Mouse (Mus musculus): Measurements from ENCODE around the gene Cmtm7.
A peak's percentile ranks its signal among the peaks of the same experiment; 100 is the strongest.

The Cmtm7 gene

DNA sequence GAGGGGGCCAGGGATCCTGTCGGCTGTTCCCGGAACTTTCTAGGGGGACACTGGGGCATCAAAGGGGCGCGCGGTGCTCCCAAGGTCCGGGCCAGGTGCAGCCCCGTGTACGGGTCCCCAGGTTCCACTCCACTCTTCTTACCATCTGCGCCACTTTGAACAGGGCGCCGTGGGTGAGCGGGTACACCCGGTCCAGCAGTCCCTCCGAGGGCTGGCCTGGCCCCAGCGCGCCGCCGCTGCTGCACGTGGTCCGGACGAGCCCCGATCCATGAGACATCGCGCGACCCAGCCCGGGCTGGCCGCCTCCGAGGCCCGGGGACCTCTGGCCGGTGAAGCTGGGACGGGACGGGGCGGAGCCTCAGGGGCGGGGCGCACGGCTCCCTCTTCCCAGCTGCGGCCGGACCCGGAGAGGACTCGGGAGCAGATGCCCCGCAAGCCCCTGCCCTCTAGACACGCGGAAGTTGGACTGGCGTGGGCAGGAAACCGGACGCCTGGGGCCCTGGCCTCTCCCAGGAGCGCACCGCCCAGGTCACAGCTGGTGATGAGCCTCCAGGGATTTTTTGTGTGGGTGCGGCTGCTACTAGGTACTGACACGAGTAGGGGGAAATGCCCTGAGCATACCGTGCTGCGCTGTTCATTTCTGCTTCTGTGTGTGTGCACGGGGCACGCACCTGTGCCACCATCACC is at the start of gene Cmtm7:
Gene Cmtm7 (minus strand): TSS at position 331 of the 687 bp plus-strand sequence.
- DNase-seq = peak; percentile 82

DNA sequence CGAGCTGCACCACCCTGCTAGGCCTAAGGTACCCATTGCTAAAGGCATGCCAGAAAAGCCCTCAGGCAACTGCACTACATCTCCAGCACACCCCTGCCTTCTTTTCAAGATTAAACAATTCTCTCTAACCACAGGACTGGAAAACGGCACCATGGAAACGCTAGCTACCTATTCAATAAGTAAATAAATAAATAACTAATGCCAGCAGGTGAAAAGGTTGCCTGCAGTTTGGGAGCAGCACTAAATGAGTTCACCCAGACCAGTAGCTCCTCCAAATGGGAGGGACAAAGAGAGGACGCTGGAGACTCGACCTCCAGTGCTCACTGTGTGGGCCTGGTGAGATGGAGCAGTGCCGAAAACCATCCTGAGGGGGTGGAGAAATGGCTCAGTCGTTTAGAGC is 48.7 kb upstream of the Cmtm7 start:
- no peak for DNase-seq

DNA sequence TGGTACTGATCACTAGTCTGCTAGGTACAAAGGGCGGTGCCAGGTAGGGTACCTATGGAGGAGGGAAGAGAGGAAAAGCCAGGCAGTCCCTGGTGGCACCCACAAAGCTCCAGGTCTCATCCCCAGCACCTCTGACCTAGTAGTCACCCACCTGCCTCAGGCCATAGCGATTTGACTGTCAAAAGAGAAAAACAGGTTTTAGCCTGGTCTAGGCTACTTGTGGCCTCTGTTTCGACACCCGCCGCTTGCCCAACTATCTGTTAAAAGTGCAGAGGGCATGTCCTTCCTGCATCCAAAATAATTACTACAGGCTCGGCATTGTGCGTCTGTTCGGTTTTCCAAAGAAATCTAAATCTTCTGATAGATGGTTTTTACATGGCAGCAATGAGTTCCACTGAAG is 48.0 kb upstream of the Cmtm7 start:
- DNase-seq = no peak

DNA sequence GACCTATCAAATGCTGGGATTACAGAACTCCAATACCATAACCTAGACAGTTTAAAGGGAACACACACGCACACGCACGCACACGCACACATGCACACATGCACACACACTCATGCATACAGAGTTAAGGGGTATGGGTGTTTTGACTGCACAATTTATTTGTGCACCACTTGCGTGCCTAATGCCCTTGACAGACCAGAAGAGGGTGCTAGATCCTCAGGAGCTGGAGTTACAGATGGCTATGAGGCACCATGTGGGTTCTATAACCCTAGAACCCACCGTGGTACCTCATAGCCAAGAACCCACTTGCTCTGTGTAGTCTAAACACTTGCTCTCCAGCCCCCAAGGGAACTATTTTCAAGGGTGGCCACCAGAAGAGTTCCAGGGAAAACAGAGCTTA is 46.7 kb upstream of the Cmtm7 start:
- DNase-seq = no peak

DNA sequence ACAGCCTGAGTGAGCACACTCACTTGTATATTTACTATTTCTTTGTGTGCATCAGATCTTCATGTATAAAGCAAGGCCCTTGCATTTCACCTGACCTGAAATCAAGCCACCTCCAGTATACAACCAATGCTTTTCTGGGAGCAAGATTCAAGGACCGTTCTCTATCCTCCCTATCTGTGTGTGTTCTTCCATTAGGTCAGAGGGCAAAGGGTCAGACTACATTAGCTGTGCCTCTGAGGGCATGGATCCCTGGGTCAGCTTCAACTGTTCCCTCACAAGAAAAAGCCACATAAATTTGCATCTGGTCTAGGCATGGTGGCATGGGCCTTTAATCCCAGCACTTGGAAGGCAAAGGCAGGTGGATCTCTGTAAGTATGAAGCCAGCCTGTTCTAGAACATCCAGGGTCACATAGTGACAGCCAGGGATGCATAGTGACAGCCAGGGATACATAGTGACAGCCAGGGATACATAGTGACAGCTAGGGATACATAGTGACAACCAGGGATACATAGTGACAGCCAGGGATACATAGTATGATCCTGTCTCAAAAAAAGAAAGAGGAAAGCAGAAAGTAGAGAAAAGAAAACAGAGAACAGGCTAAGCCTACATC is 45.7 kb upstream of the Cmtm7 start:
- DNase-seq = no peak

DNA sequence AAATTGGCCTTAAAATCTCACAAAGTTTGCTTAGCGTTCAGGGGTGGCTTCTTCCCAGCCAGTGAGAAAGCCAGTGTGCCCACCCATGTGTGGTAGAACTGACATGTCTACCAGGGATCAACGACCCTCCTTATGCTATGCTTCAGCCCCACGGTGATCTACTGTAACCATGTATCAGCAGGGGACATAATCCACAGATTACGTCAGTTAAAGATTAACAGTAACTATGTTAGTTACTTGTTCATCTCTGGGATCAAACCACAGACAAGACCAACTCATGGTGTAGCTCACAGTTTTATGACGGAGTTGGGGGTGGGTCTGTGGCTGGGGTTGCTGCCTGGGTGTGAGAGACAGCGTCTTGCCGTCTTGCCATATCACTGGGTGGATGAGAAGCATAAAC is 42.5 kb upstream of the Cmtm7 start:
- no peak for DNase-seq

DNA sequence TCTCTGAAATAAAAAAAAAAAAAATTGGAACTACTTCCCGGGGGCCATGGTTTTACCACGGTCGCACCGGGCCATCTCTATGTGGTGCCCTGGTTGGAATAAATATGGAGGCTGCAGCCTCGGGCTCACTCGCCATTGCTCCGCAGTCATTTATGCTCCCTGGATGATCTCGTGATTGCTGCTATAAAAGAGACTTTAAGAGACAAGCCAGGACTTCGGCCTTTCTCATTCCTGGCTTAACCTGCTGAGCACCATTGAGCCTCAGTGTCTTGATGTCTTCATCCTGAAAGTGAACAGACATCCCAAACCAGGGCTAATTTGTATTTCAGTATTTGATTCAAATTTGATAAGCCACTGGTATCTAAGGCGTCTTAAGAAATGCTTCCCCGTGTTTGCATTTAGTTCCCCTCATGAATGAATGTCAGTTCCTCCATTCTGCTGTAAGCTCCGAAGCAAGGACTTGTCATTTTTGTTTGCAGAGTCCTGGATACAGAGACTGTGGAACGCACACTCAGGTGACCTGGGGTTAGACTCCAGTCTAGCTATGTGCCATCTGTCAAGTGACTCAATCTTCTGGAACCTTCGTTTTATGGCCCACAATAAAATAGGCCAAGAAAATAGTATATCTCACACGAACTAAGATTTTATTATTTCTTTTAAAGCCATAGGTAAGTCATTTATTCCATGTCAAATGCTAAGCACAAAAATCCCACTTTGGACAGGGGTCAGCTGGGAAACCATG is 40.1 kb upstream of the Cmtm7 start:
- no peak for DNase-seq

DNA sequence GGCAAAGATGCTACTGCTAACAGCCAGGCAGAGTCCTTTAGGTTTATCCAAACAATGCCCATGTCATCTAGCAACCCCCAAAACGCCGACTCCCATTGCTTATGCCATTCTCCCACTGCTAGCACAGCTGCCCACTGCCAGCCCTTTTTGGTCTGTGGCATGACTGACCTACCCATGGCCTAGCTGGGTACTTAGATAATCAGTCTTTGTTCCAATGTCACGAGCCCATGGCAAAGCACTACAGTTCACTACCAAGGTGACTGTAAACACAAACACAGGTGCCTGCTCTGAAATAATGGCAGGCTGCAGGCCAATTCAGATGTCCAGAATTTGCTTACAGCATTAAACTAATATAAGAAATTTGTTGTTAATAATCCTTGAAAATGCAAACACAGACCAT is 37.3 kb upstream of the Cmtm7 start:
- DNase-seq = no peak

DNA sequence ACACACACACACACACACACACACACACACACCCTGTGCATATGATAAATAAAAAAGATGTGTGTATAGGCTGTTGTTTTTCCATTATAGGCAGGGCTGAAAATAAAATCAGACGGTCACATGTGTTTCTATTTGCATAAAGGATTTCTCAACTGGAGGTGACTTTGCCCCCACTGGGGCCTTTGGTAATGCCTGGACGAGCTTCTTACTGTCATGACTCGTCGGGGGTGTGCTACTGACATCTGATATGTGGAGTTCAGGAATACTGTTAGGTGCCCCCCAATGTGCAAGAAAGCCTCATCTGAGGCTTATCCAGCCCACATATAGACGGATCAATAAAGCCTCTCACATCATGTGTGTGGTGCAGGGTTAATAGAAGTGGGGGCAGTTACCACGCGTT is 35.4 kb upstream of the Cmtm7 start:
- DNase-seq = no peak

DNA sequence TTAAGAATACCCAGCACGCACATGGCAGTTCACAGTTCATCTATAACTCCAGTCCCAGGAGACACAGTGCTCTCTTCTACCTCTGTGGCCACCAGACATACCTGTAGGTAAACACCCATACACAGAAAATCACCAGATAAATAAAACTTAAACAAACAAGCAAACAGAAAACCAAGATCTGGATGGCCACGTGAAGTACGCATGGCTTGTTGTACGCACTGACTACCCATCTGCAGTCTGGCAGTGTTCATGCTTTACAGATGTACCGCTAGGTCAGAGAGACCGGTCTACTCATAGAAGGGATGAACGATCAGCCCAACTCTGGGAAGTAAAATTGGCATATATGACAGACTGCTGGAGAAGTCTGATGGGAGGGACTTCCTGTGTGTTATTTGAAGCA is 34.5 kb upstream of the Cmtm7 start:
- DNase-seq = no peak

DNA sequence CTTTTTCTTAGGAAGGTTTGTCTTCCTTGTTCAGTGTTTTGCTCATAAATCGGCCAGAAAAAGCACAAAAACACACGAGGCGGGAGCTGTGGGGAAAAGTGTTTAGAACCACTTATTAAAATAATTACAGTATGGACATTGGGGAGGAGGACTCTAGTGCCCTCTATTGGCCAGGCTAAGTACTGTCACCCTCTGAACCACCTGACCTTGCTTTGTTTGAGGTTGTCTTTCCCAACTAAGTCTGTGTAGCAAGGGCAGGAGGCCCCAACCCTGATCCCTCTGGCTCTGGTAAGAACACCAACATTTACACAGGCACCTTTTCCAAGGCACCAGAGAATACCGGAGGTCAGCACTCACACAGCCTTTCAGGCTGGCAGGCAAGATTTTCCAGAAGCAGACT is 33.7 kb upstream of the Cmtm7 start:
- peak; percentile 56 for DNase-seq

DNA sequence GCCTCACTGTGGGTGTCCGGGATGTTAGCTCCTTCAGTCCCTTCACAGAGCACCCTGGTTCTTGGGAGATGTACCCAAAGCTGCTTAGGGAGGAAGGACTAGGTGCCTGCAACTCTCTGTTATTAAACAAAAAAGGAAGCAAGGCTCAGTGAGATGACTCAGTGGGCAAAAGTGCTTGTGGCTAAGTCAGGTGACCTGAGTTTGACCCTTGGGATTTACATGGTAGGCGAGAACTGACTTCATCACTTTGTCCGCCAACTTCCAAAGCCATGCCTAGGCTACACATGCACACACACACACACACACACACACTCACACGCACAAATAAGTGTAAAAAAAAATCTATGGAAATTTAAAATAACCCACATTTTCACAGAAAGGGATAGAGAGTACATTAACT is 30.3 kb upstream of the Cmtm7 start:
- no peak for DNase-seq

DNA sequence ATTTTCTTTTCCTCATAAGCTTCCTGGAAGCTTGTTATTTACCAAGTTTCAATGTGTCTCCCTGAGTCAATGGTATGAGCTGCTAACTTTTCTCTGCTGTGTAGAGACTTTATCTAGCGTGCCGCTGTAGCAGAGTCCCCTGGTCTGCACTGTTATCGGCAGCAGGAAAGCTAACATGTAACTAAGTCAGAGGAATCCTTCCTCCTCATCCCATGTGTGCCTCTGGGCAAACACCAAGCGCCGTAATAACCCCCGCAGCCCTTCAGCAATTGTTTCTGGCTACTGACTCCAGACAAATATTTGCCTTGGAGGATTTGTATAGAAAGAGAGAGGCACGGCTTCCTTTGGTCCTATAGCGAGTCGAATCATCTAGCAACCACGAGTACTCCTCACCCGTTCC is 29.2 kb upstream of the Cmtm7 start:
- no peak for DNase-seq

DNA sequence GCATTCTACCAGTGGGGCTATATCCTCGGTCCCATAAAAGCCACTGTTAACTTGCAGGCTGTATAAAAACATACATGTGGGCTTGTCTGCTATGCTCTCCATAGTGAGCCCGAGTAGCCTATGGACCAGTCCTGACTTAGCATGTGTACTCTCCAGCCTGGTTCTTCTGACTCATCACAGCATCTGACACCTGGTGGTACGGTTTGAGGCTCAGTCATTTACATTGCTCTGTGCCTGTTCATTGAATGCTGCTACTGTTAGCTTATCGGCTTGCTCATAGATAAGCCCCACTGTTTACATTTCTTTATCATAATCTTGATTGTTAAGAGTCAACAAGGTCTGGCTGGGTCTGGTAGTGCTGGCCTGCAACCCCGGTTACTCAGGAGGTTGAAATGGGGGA is 27.0 kb upstream of the Cmtm7 start:
- DNase-seq = no peak

DNA sequence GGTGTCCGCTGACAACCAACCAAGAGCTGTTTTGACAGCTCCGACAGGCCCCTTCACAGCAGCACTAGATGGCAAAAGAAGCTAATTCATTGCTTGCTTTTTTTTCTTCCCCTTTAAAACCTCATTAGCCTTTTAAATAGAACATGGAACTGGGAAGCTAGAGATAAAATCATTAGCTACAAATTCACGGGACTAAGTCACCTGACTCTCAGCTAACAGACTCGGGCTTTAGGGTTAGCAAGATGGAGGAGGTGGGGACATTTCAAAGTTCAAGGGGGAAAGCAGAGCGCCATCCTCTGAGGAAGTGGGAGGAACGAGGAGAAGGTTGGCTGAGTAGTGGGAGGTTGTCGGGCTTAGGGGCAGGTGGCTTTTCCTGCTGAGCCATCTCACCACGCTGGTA is 25.6 kb upstream of the Cmtm7 start:
- no peak for DNase-seq

DNA sequence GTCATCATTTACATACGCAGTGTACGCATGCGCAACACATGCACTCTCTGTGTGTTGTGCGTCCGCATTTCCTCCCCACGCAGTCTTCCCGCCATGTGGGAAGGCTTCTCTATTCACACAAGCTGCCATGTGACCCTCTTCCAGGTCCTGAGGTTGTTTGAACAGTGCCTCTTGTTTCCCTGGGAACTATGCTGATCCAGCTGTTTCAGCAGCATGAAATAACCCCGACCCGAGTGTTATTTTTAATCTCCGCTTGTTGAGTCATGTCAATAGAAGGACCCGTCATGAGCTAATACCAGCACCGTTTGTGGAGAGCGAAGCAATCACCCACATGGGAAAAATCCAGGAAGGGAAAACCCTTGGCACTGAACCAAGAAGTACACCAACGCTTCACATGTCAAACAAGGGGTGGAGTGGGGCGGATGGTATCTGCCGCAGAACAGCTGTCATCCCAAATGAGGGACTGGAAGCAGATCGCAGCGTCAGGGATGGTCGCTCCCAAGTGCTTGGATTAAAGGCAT is 23.6 kb upstream of the Cmtm7 start:
- DNase-seq = no peak

DNA sequence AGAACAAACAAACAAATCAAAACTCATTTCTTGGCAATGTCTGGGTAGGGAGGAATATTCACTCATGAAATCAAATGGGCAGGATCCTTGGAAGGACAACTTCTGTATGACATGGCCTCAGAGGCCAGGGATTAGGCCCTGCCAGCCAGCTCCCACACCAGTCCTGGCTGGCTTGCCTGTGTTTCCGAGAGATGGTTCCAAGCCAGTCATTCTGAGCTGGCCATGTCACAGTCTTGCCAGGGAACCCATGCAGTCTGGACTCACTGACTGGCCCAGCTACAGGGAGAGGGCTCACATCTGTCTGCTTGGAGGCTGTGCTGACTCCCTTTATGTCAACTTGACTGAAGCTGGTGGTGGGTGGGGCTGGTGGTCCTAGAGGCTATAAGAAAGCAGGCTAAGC is 20.5 kb upstream of the Cmtm7 start:
- no peak for DNase-seq

DNA sequence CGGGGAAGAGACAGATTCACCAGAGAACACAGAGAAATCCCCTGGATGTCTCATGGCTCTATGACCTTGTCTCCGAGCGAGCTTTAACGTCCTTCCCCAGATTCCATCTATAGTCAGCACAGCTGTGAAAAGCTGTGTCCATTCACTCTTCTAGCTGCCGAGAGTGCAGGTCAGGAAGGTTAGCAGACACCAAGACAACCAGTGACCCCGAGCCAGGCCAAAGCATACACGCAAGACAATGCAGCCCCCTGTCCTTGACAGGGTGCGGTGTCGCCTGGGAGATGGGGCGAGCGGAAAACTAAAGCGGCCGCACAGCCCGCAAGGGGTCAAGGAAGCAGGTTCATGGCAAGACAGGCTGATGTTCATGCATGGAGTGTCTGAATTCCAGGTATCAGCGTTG is 19.6 kb upstream of the Cmtm7 start:
- DNase-seq = no peak

DNA sequence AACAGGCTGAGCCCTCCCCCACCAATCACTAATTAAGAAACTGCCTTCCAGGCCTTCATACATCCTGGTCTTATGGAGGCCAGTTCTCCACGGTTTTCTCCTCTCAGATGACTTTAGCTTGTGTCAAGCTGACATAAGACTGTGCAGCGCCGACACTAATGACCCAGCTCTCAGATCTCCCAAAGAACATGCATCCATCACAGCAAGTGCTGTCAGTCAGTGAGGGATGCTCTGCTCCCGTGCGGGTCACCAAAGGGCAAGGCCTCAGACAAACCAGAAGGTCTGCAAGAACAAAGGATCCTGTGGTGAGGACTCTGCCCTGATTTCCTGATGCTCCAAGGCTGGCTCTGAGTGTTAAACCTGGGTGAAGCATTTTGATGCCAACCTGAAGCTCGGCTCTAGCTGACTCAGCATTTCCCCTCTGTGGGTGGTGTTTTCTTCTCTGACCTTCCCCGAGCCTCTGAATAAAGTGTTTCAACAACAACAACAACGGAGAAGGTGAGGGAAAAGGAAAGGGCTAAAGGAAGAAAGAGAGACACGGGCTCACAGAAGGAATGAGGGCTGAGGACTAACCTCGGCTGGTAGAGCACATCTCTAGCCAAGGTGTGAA is 17.9 kb upstream of the Cmtm7 start:
- no peak for DNase-seq

DNA sequence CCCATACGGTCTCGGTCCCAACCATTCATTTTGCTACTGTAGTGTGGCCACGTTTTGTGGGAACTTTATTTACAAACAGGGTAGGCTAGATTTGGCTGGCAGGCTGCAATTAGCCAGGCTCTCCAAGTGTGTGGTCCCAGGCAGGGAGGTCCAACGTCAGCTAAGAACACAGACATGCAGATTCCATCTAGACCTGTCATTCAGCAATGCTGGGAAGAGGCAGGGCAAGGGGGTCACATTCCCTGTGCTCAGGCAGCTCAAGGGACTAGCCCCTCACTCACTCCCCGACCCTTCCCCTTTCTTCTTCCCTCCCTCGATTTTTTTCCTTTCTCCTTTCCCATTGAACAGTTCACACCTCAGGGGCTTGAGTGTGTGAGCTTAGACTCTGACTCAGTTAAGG is 17.2 kb upstream of the Cmtm7 start:
- DNase-seq = no peak

DNA sequence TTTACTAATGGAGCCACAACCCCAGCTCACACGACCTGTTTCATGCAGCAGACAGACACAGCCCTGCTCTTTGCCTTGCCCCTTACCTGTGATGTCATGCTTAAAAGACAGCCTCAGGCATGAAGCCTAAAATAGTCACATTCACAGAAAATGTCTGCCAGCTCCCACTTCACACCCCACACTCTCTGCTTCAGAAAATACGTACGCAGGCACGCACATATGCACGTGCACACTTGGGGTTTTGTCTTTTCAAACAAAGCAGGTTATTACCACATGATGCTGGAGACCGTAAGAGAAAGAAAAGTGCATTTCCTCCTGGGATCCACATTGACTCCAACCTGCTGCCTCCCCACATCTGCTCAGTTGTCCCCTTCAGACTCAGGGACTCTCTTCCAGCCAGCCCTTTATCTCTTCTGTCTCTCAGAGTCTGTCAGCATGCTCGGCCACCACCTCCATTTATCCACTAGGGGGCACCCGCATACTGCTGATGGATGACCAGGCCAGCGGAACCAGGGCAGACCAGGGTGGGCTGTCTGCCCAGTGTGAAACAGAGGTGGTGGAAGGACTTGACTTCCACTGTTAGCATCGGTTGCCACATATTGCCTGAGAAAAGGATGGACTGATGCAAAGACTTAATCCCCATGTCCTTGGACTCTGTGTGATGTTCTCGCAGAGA is 15.8 kb upstream of the Cmtm7 start:
- peak; percentile 84 for DNase-seq

DNA sequence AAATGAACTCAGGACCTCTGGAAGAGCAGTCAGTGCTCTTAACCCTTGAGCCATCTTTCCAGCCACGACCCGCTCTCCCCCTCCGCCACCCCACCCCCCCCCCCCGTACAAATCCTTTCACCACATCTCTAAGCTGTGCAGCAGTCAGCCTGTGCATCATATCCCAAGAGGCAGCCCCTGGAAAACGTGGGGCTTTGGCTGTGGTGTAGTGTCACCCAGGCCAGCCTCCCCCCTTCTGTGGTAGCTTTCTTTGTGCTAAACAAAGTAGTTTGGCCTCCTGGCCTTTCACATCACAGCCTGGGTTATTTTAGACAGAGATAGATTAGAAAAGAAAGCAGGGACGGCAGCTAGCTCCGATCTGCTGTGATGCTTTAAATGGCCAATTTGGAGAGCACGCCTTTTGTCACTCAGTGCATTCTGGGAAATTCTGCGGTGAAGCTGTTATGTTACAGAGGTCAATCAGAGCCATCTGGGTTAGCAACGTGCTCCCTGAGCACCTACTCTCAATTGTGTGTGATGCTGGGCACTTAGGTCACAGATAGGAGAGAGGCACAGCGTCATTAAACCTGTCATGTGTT is 14.9 kb upstream of the Cmtm7 start:
- DNase-seq = no peak

DNA sequence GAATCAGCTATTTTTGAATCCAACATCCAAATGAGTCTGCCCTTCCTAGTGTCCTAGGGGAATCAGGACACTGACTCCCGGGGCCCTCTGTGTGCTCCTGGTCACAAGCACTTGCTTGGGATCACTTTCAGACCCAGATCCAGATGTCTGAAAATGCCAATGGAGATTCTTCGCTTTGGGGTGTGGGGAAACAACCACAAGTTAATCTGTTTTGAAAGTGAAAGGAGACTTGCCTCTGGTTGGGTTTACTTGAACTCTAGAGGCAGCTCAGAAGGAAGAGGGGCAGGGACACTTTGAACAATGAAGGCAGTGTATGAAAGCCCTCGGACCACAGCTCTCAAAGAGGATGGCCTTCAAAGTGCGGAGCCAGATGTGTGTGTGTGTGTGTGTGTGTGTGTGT is 12.8 kb upstream of the Cmtm7 start:
- DNase-seq = no peak
